Mouse (Mus musculus): ENCODE measurements around the gene Desi1. TPM values are rescaled to one million over a fixed set of nuclear protein-coding genes. Genes with fewer than 3 reads are reported as not detected.

The Desi1 gene
- 58.3 and 58.7 TPM in 2 replicates for polyA plus RNA-seq (2014; fragmentation: Nextera tagmentation; extraction: Ambion mirVana)

- Histone ChIP-seq H3K27ac (ENCODE audit: low read depth, low read length) (no peak within 1 kb of the TSS), H3K36me3 (ENCODE audit: control insufficient read depth, insufficient read depth, low read length) (peaks cover 55% of the 10 kb centered on the region), H3K9ac (replicated peaks; ENCODE audit: low read depth, low read length) (no peak within 1 kb of the TSS), H3K9me3 (ENCODE audit: control insufficient read depth, low read length) (no peaks in the 10 kb centered on the region), H3K4me1 (ENCODE audit: control insufficient read depth, insufficient read depth, low read length) (no peaks in the 10 kb centered on the region), H3K27me3 (ENCODE audit: control insufficient read depth, insufficient read depth, low read length) (no peaks in the 10 kb centered on the region), H3K4me2 (ENCODE audit: low read depth, low read length) (no peak within 1 kb of the TSS), H3K4me3 (ENCODE audit: low read depth, low read length) (no peak within 1 kb of the TSS)
- WGBS, result 90% methylated on average over 4 of the region's 4 CpGs
- no peak for ATAC-seq (ENCODE audit: low read depth)
Observed at GRCm38 (mm10) chr15:82033762-82034161, at the start of gene Desi1. Gene Desi1 (minus strand): TSS chr15:82033862.

- WGBS, result 44% methylated on average over 7 of the region's 7 CpGs
- no peak overlapping the region for H3K4me2 ChIP-seq (ENCODE audit: low read depth, low read length)
- H3K4me3 ChIP-seq (ENCODE audit: low read depth, low read length), result no peak overlapping the region
- no peaks in the 10 kb centered on the region for H3K36me3 ChIP-seq (ENCODE audit: control insufficient read depth, insufficient read depth, low read length)
- H3K9ac ChIP-seq (replicated peaks; ENCODE audit: low read depth, low read length), result no peak overlapping the region
- no peaks in the 10 kb centered on the region for H3K4me1 ChIP-seq (ENCODE audit: control insufficient read depth, insufficient read depth, low read length)
- no peaks in the 10 kb centered on the region for H3K9me3 ChIP-seq (ENCODE audit: control insufficient read depth, low read length)
- no peak overlapping the region for H3K27ac ChIP-seq (ENCODE audit: low read depth, low read length)
- H3K27me3 ChIP-seq (ENCODE audit: control insufficient read depth, insufficient read depth, low read length), result no peaks in the 10 kb centered on the region
- ATAC-seq (ENCODE audit: low read depth), result no peak
Observed at GRCm38 (mm10) chr15:82081161-82081560, 47.5 kb upstream of the Desi1 start.

- WGBS, result 66% methylated on average over 10 of the region's 10 CpGs
- Histone ChIP-seq H3K36me3 (ENCODE audit: control insufficient read depth, insufficient read depth, low read length) (no peaks in the 10 kb centered on the region), H3K9ac (replicated peaks; ENCODE audit: low read depth, low read length) (no peak overlapping the region), H3K4me2 (ENCODE audit: low read depth, low read length) (no peak overlapping the region), H3K4me3 (ENCODE audit: low read depth, low read length) (no peak overlapping the region), H3K9me3 (ENCODE audit: control insufficient read depth, low read length) (no peaks in the 10 kb centered on the region), H3K4me1 (ENCODE audit: control insufficient read depth, insufficient read depth, low read length) (no peaks in the 10 kb centered on the region), H3K27me3 (ENCODE audit: control insufficient read depth, insufficient read depth, low read length) (no peaks in the 10 kb centered on the region), H3K27ac (ENCODE audit: low read depth, low read length) (no peak overlapping the region)
- no peak for ATAC-seq (ENCODE audit: low read depth)
Observed at GRCm38 (mm10) chr15:82079883-82080282, 46.2 kb upstream of the Desi1 start.

GRCm38 (mm10) chr15:82073490-82073889 is 39.8 kb upstream of the Desi1 start:
- Histone ChIP-seq H3K4me2 (ENCODE audit: low read depth, low read length) (no peak overlapping the region), H3K27ac (ENCODE audit: low read depth, low read length) (no peak overlapping the region), H3K9ac (replicated peaks; ENCODE audit: low read depth, low read length) (no peak overlapping the region), H3K27me3 (ENCODE audit: control insufficient read depth, insufficient read depth, low read length) (peaks cover 11% of the 10 kb centered on the region), H3K36me3 (ENCODE audit: control insufficient read depth, insufficient read depth, low read length) (no peaks in the 10 kb centered on the region), H3K4me3 (ENCODE audit: low read depth, low read length) (no peak overlapping the region), H3K4me1 (ENCODE audit: control insufficient read depth, insufficient read depth, low read length) (no peaks in the 10 kb centered on the region), H3K9me3 (ENCODE audit: control insufficient read depth, low read length) (no peaks in the 10 kb centered on the region)
- WGBS, result 94% methylated on average over 7 of the region's 7 CpGs
- ATAC-seq (ENCODE audit: low read depth), result no peak

GRCm38 (mm10) chr15:82071816-82072469 is 38.3 kb upstream of the Desi1 start:
- Histone ChIP-seq H3K36me3 (ENCODE audit: control insufficient read depth, insufficient read depth, low read length) (no peaks in the 10 kb centered on the region), H3K4me1 (ENCODE audit: control insufficient read depth, insufficient read depth, low read length) (no peaks in the 10 kb centered on the region), H3K9ac (replicated peaks; ENCODE audit: low read depth, low read length) (no peak overlapping the region), H3K27ac (ENCODE audit: low read depth, low read length) (no peak overlapping the region), H3K27me3 (ENCODE audit: control insufficient read depth, insufficient read depth, low read length) (peaks cover 11% of the 10 kb centered on the region), H3K4me3 (ENCODE audit: low read depth, low read length) (no peak overlapping the region), H3K4me2 (ENCODE audit: low read depth, low read length) (no peak overlapping the region), H3K9me3 (ENCODE audit: control insufficient read depth, low read length) (no peaks in the 10 kb centered on the region)
- WGBS, result 92% methylated on average over 26 of the region's 26 CpGs
- no peak for ATAC-seq (ENCODE audit: low read depth)

GRCm38 (mm10) chr15:82069898-82070297 is 36.2 kb upstream of the Desi1 start, which contains the start of gene Mei1:
Gene Mei1 (plus strand): TSS chr15:82069996.
- 20% methylated on average over 40 of the region's 40 CpGs for WGBS
- peaks cover 11% of the 10 kb centered on the region for H3K27me3 ChIP-seq (ENCODE audit: control insufficient read depth, insufficient read depth, low read length)
- ATAC-seq (ENCODE audit: low read depth), result no peak
- no peak within 1 kb of the TSS for H3K9ac ChIP-seq (replicated peaks; ENCODE audit: low read depth, low read length)
- no peaks in the 10 kb centered on the region for H3K9me3 ChIP-seq (ENCODE audit: control insufficient read depth, low read length)
- H3K4me3 ChIP-seq (ENCODE audit: low read depth, low read length), result no peak within 1 kb of the TSS; the same call in 1 of the 2 replicates
- H3K27ac ChIP-seq (ENCODE audit: low read depth, low read length), result no peak within 1 kb of the TSS
- no peaks in the 10 kb centered on the region for H3K4me1 ChIP-seq (ENCODE audit: control insufficient read depth, insufficient read depth, low read length)
- H3K4me2 ChIP-seq (ENCODE audit: low read depth, low read length), result peak within 1 kb of the TSS; percentile 33; the same call in 1 of the 2 replicates
- H3K36me3 ChIP-seq (ENCODE audit: control insufficient read depth, insufficient read depth, low read length), result no peaks in the 10 kb centered on the region

- WGBS, result 16% methylated on average over 7 of the region's 7 CpGs
- H3K27ac ChIP-seq (ENCODE audit: low read depth, low read length), result no peak overlapping the region
- H3K4me1 ChIP-seq (ENCODE audit: control insufficient read depth, insufficient read depth, low read length), result no peaks in the 10 kb centered on the region
- no peak overlapping the region for H3K4me2 ChIP-seq (ENCODE audit: low read depth, low read length)
- no peak overlapping the region for H3K4me3 ChIP-seq (ENCODE audit: low read depth, low read length)
- no peak for ATAC-seq (ENCODE audit: low read depth)
- H3K36me3 ChIP-seq (ENCODE audit: control insufficient read depth, insufficient read depth, low read length), result no peaks in the 10 kb centered on the region
- peaks cover 10% of the 10 kb centered on the region for H3K27me3 ChIP-seq (ENCODE audit: control insufficient read depth, insufficient read depth, low read length)
- no peaks in the 10 kb centered on the region for H3K9me3 ChIP-seq (ENCODE audit: control insufficient read depth, low read length)
- H3K9ac ChIP-seq (replicated peaks; ENCODE audit: low read depth, low read length), result no peak overlapping the region
Observed at GRCm38 (mm10) chr15:82065511-82065910, 31.8 kb upstream of the Desi1 start.

- H3K27me3 ChIP-seq (ENCODE audit: control insufficient read depth, insufficient read depth, low read length), result 0 out of 2 replicates have a peak, but pooled peaks cover 2% of the 10 kb centered on the region
- no peak for ATAC-seq (ENCODE audit: low read depth)
- H3K36me3 ChIP-seq (ENCODE audit: control insufficient read depth, insufficient read depth, low read length), result no peaks in the 10 kb centered on the region
- H3K4me2 ChIP-seq (ENCODE audit: low read depth, low read length), result no peak overlapping the region
- H3K4me1 ChIP-seq (ENCODE audit: control insufficient read depth, insufficient read depth, low read length), result no peaks in the 10 kb centered on the region
- H3K4me3 ChIP-seq (ENCODE audit: low read depth, low read length), result no peak overlapping the region
- H3K9ac ChIP-seq (replicated peaks; ENCODE audit: low read depth, low read length), result no peak overlapping the region
- H3K27ac ChIP-seq (ENCODE audit: low read depth, low read length), result no peak overlapping the region
- no peaks in the 10 kb centered on the region for H3K9me3 ChIP-seq (ENCODE audit: control insufficient read depth, low read length)
- 75% methylated on average over 14 of the region's 14 CpGs for WGBS
Observed at GRCm38 (mm10) chr15:82063909-82064308, 30.2 kb upstream of the Desi1 start.

GRCm38 (mm10) chr15:82058719-82059201 is 25.1 kb upstream of the Desi1 start, which contains the start of gene 4930407I10Rik:
Gene 4930407I10Rik (plus strand): TSS chr15:82059151.
- Histone ChIP-seq H3K9me3 (ENCODE audit: control insufficient read depth, low read length) (no peaks in the 10 kb centered on the region), H3K4me1 (ENCODE audit: control insufficient read depth, insufficient read depth, low read length) (no peaks in the 10 kb centered on the region), H3K27ac (ENCODE audit: low read depth, low read length) (no peak within 1 kb of the TSS), H3K4me3 (ENCODE audit: low read depth, low read length) (no peak within 1 kb of the TSS), H3K4me2 (ENCODE audit: low read depth, low read length) (no peak within 1 kb of the TSS), H3K9ac (replicated peaks; ENCODE audit: low read depth, low read length) (no peak within 1 kb of the TSS), H3K27me3 (ENCODE audit: control insufficient read depth, insufficient read depth, low read length) (no peaks in the 10 kb centered on the region), H3K36me3 (ENCODE audit: control insufficient read depth, insufficient read depth, low read length) (no peaks in the 10 kb centered on the region)
- ATAC-seq (ENCODE audit: low read depth), result no peak
- 78% methylated on average over 1 of the region's 1 CpGs for WGBS
